Mouse (Mus musculus) CH12.LX (cell line): ENCODE measurements around the gene Epha5. TPM values are rescaled to one million over a fixed set of nuclear protein-coding genes. Genes with fewer than 3 reads are reported as not detected.

Experiments used
- DNase-seq: peaks from one replicate; pipeline ENCODE4 v3.0.0-alpha.2; 2013; ENCODE audit errors: extremely low read depth
- H3K27ac ChIP-seq: 2 replicates; pipeline ENCODE4 v1.5.1; 2012; ENCODE audit warnings: low read depth, mild to moderate bottlenecking, control low read depth, moderate library complexity; ENCODE audit not compliant: insufficient read depth
- H3K27me3 ChIP-seq: replicated peaks from 2 replicates; pipeline ENCODE3; 2012; ENCODE audit warnings: inconsistent platforms
- H3K36me3 ChIP-seq, 2 experiments: replicated peaks in 1 of 2; 2 replicates each; pipeline versions ENCODE3 to v1.6.1; 2012; ENCODE audit warnings: inconsistent platforms in 1 of 2, low read length in 1 of 2, mild to moderate bottlenecking in 1 of 2, mixed read lengths in 1 of 2, moderate library complexity in 1 of 2; ENCODE audit not compliant: control insufficient read depth in 1 of 2, insufficient read depth in 1 of 2
- H3K4me1 ChIP-seq, 2 experiments: 2 replicates each; pipeline ENCODE4 v1.6.1; 2012; ENCODE audit warnings: inconsistent platforms in 1 of 2, moderate library complexity in 1 of 2; ENCODE audit not compliant: insufficient read depth in 2 of 2, control insufficient read depth in 1 of 2
- H3K4me2 ChIP-seq: 2 replicates; pipeline ENCODE4 v1.6.1; 2012; ENCODE audit warnings: low read depth, mild to moderate bottlenecking, control low read depth; ENCODE audit not compliant: poor library complexity, insufficient read depth, severe bottlenecking
- H3K4me3 ChIP-seq, 3 experiments: fragments of 150-350 bp in 1 of 3; sonication (generic) in 1 of 3; replicated peaks in 1 of 3; 2 replicates each; pipeline versions ENCODE3 to v1.5.1; 2011 to 2012; ENCODE audit warnings: low read depth in 2 of 3, low read length in 2 of 3, mild to moderate bottlenecking in 2 of 3, moderate library complexity in 2 of 3, control low read depth in 1 of 3, improper control_type of control experiment in 1 of 3, inconsistent platforms in 1 of 3, mixed read lengths in 1 of 3; ENCODE audit not compliant: poor library complexity in 1 of 3
- H3K79me2 ChIP-seq: replicated peaks from 2 replicates; pipeline ENCODE4 v1.6.1; 2012; ENCODE audit warnings: mild to moderate bottlenecking, moderate library complexity; ENCODE audit not compliant: control insufficient read depth, poor library complexity, insufficient read depth, severe bottlenecking; ENCODE audit errors: extremely low read depth
- H3K9ac ChIP-seq: 2 replicates; pipeline ENCODE4 v1.6.1; 2012; ENCODE audit warnings: low read depth, mild to moderate bottlenecking, control low read depth, moderate library complexity; ENCODE audit not compliant: insufficient read depth
- H3K9me3 ChIP-seq: replicated peaks from 2 replicates; pipeline ENCODE3; 2012; ENCODE audit warnings: low read length, inconsistent platforms, mixed read lengths
- BHLHE40 ChIP-seq: IDR thresholded peaks from 2 replicates; pipeline ENCODE4 v1.6.1; 2011; ENCODE audit warnings: mild to moderate bottlenecking, low read depth, low read length, improper control_type of control experiment
- CHD2 ChIP-seq: IDR thresholded peaks from 2 replicates; pipeline ENCODE4 v1.6.1; 2011; ENCODE audit warnings: low read length, improper control_type of control experiment
- CTCF ChIP-seq, 2 experiments: IDR thresholded peaks in 1 of 2; conservative IDR thresholded peaks in 1 of 2; 2 replicates each; pipeline ENCODE4 v1.5.1; 2011 to 2012; ENCODE audit warnings: low read depth in 2 of 2, low read length in 2 of 2, improper control_type of control experiment in 1 of 2, inconsistent platforms in 1 of 2, mild to moderate bottlenecking in 1 of 2, moderate library complexity in 1 of 2
- GABPA ChIP-seq: IDR thresholded peaks from 2 replicates; pipeline ENCODE4 v1.6.1; 2012; ENCODE audit warnings: low read depth, low read length, improper control_type of control experiment, inconsistent platforms; ENCODE audit not compliant: insufficient replicate concordance
- HCFC1 ChIP-seq: IDR thresholded peaks from 2 replicates; pipeline ENCODE4 v1.6.1; 2012; ENCODE audit warnings: low read depth, mild to moderate bottlenecking, inconsistent platforms, low read length, improper control_type of control experiment
- IRF4 ChIP-seq: IDR thresholded peaks from 2 replicates; pipeline ENCODE4 v1.6.1; 2014; ENCODE audit warnings: low read depth, mild to moderate bottlenecking, inconsistent platforms, low read length, improper control_type of control experiment
- JUND ChIP-seq: conservative IDR thresholded peaks from 2 replicates; pipeline ENCODE4 v1.6.1; 2011; ENCODE audit warnings: low read depth, low read length, improper control_type of control experiment
- KAT2A ChIP-seq: IDR thresholded peaks from 2 replicates; pipeline ENCODE4 v1.6.1; 2012; ENCODE audit warnings: low read length, improper control_type of control experiment, inconsistent platforms; ENCODE audit not compliant: insufficient replicate concordance
- MAFK ChIP-seq: IDR thresholded peaks from 2 replicates; pipeline ENCODE4 v1.6.1; 2011; ENCODE audit warnings: low read length, improper control_type of control experiment; ENCODE audit not compliant: insufficient replicate concordance
- MAZ ChIP-seq: IDR thresholded peaks from 2 replicates; pipeline ENCODE4 v1.6.1; 2012; ENCODE audit warnings: low read depth, mild to moderate bottlenecking, inconsistent platforms, low read length, improper control_type of control experiment, moderate library complexity
- MXI1 ChIP-seq: IDR thresholded peaks from 2 replicates; pipeline ENCODE4 v1.6.1; 2011; ENCODE audit warnings: mild to moderate bottlenecking, low read depth, low read length, improper control_type of control experiment
- NELFE ChIP-seq: IDR thresholded peaks from 2 replicates; pipeline ENCODE4 v1.6.1; 2011; ENCODE audit warnings: low read depth, low read length, improper control_type of control experiment
- NRF1 ChIP-seq: IDR thresholded peaks from 2 replicates; pipeline ENCODE4 v1.6.1; 2014; ENCODE audit warnings: low read depth, mild to moderate bottlenecking, inconsistent platforms, low read length, improper control_type of control experiment, moderate library complexity
- PAX5 ChIP-seq: IDR thresholded peaks from 2 replicates; pipeline ENCODE4 v1.6.1; 2012; ENCODE audit warnings: low read length, inconsistent platforms, mixed read lengths
- RAD21 ChIP-seq: IDR thresholded peaks from 2 replicates; pipeline ENCODE4 v1.6.1; 2011; ENCODE audit warnings: low read depth, mild to moderate bottlenecking, low read length, improper control_type of control experiment, moderate library complexity
- RCOR1 ChIP-seq: conservative IDR thresholded peaks from 2 replicates; pipeline ENCODE4 v1.6.1; 2012; ENCODE audit warnings: low read depth, mild to moderate bottlenecking, inconsistent platforms, low read length, improper control_type of control experiment
- TBP ChIP-seq: conservative IDR thresholded peaks from 2 replicates; pipeline ENCODE4 v1.6.1; 2011; ENCODE audit warnings: low read depth, low read length, improper control_type of control experiment
- TCF12 ChIP-seq: IDR thresholded peaks from 2 replicates; pipeline ENCODE4 v1.6.1; 2014; ENCODE audit warnings: low read depth, mild to moderate bottlenecking, inconsistent platforms, low read length, improper control_type of control experiment
- UBTF ChIP-seq: IDR thresholded peaks from 2 replicates; pipeline ENCODE4 v1.6.1; 2012; ENCODE audit warnings: low read depth, mild to moderate bottlenecking, inconsistent platforms, low read length, improper control_type of control experiment, moderate library complexity
- USF1 ChIP-seq: IDR thresholded peaks from 2 replicates; pipeline ENCODE4 v1.6.1; 2014; ENCODE audit warnings: low read depth, mild to moderate bottlenecking, inconsistent platforms, low read length, improper control_type of control experiment
- ZMIZ1 ChIP-seq: IDR thresholded peaks from 2 replicates; pipeline ENCODE4 v1.6.1; 2012; ENCODE audit warnings: low read depth, mild to moderate bottlenecking, inconsistent platforms, low read length, improper control_type of control experiment
- ZNF384 ChIP-seq: IDR thresholded peaks from 2 replicates; pipeline ENCODE4 v1.6.1; 2012; ENCODE audit warnings: low read depth, low read length, improper control_type of control experiment, inconsistent platforms
- dilution Hi-C: fragments of 300-500 bp; cut with MboI; formaldehyde crosslinking; loops from 2 replicates; pipeline ENCODE4 v1.14.3; 2020; ENCODE audit warnings: low sequenced_read_pairs; ENCODE audit not compliant: extremely low pct_unique_long_range_greater_than_20kb, extremely low pct_ligation_motif_present
- in situ Hi-C: fragments of 300-500 bp; cut with MboI; formaldehyde crosslinking; loops from 3 replicates; pipeline ENCODE4 v1.14.3; 2019; ENCODE audit warnings: low sequenced_read_pairs, low pct_ligation_motif_present, low pct_unique_long_range_greater_than_20kb, mixed read lengths
- polyA plus RNA-seq: library from polyadenylated mRNA; unstranded; fragments of >175 nt; gene quantifications from 2 replicates; pipeline ENCODE4 v1.2.1, GENCODE M21; 2012; ENCODE audit warnings: low read depth; ENCODE audit not compliant: insufficient read length
- total RNA-seq, 2 experiments: library from RNA; depleted of rRNA; stranded (reverse); fragments of 300-350 nt in 1 of 2; fragments of >200 nt in 1 of 2; gene quantifications; 2 replicates each; pipeline ENCODE4 v1.2.3; 2012 to 2014

The Epha5 gene
- total and polyA plus RNA-seq, 3 experiments: not detected

- H3K4me2 ChIP-seq: no peak overlapping the region
- H3K27me3 ChIP-seq: no peaks in the 10 kb centered on the region
- in situ Hi-C loops (no loop called here), dilution Hi-C loops (no loop called here)
- H3K36me3 ChIP-seq: no peaks in the 10 kb centered on the region
- no peak for DNase-seq
- H3K9ac ChIP-seq: no peak overlapping the region
- TF ChIP-seq JUND (no peak), BHLHE40 (no peak), TBP (no peak), RCOR1 (no peak), IRF4 (no peak), MAZ (no peak), ZMIZ1 (no peak), GABPA (no peak), RAD21 (no peak), TCF12 (no peak), ZNF384 (no peak), NRF1 (no peak), HCFC1 (no peak), CHD2 (no peak), MAFK (no peak)
- H3K79me2 ChIP-seq: no peaks in the 10 kb centered on the region
- H3K4me3 ChIP-seq: no peak overlapping the region
- H3K9me3 ChIP-seq: peaks cover 35% of the 10 kb centered on the region
- no peaks in the 10 kb centered on the region for H3K4me1 ChIP-seq
- H3K27ac ChIP-seq: no peak overlapping the region
Measured at GRCm38 (mm10) chr5:84413026-84413425, 4.2 kb downstream of the Epha5 start.

GRCm38 (mm10) chr5:84408370-84408769, 8.8 kb downstream of the Epha5 start:
- dilution Hi-C loops: no loop called here
- no peaks in the 10 kb centered on the region for H3K4me1 ChIP-seq
- H3K9ac ChIP-seq: no peak overlapping the region
- no peaks in the 10 kb centered on the region for H3K27me3 ChIP-seq
- no peak overlapping the region for H3K4me3 ChIP-seq
- H3K27ac ChIP-seq: no peak overlapping the region
- no peaks in the 10 kb centered on the region for H3K79me2 ChIP-seq
- TF ChIP-seq PAX5 (no peak), IRF4 (no peak), NELFE (no peak), UBTF (no peak), HCFC1 (no peak), MAFK (no peak), NRF1 (no peak), USF1 (no peak), TBP (no peak), MXI1 (no peak), KAT2A (no peak), CTCF (conservative IDR thresholded peaks at IDR 0.05 in 1 of 2, IDR thresholded peaks at IDR 0.05 in 1 of 2; ENCODE audit: low read depth in 2 of 2, low read length in 2 of 2) (no peak)
- no peaks in the 10 kb centered on the region for H3K36me3 ChIP-seq
- no peak for DNase-seq
- in situ Hi-C loops: no loop called here
- H3K4me2 ChIP-seq: no peak overlapping the region
- H3K9me3 ChIP-seq: peaks cover 9% of the 10 kb centered on the region
